Mouse (Mus musculus): ENCODE data around the gene Uhmk1. TPM values are rescaled to one million over a fixed set of nuclear protein-coding genes. Genes with fewer than 3 reads are reported as not detected.

The Uhmk1 gene
- polyA plus RNA-seq, 1 experiment from 2014 or later = 10.0 TPM

DNA sequence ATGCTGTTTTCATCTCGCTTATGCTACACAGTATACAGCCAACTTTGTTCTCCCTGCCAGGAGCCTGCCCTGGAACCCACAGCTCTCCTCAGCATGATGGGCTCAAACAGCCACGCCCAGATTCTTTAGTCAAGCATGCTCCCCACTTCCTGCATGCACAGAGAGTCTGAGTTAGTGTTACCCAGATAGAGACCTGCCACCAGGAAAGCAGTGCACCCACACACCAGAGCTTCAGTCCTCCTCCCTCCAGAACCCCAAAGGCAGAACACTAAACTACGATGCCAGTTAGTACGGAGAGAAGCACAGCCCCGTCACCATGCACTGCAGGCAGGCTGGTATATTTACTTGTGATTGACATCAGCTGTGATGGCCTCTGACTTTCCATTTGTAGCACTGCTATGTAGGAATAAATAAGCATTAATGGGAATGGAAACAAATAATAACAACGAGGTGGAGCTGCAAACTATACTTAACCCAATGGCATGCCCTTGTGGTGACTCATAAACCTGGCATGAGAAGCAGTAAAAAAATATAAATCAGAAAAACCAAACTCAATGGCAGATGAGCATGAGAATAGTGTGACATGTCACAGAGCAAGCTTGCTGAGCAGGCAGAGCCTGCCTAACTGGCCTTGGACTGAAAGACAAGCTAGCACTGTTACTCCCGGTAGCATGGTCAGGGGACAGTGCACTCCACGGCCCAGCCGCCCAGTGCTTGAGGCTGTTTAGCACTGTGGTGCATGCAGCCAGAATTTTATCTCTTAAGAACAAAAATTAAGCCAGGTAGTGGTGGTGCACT is 67.3 kb downstream of the Uhmk1 start:
- Histone ChIP-seq H3K4me1 (no peaks in the 10 kb centered on the region), H3K27ac (no peak overlapping the region), H3K27me3 (ENCODE audit: poor library complexity, severe bottlenecking) (no peaks in the 10 kb centered on the region), H3K36me3 (replicated peaks) (peaks cover 46% of the 10 kb centered on the region), H3K9me3 (no peaks in the 10 kb centered on the region), H3K4me3 (no peak overlapping the region)
- DNase-seq (ENCODE audit: extremely low spot score, low spot score) = no peak
- WGBS = 90% methylated on average over 9 of the region's 9 CpGs

DNA sequence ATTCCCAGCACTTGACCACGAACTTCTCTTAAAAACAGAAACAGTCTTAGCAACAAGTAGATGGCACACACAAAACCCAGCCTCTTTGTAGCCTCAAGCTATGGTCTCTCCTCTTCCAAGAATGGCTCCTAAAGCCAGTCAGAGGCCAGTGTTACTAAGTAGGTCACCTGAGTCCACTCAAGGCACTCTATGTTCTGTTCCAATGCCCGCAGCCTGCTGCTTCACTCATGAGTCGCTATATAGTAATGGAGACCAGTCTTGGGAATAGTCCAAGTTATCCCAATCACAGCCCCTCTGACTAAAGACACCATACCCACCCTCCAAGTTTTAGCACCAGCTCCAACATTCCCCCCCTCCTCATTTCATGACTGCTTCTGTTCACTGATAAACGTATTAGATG is 69.6 kb downstream of the Uhmk1 start:
- H3K9me3 ChIP-seq = no peaks in the 10 kb centered on the region
- DNase-seq (ENCODE audit: extremely low spot score, low spot score) = no peak
- H3K4me1 ChIP-seq = no peaks in the 10 kb centered on the region
- no peaks in the 10 kb centered on the region for H3K27me3 ChIP-seq (ENCODE audit: poor library complexity, severe bottlenecking)
- WGBS = 91% methylated on average over 4 of the region's 4 CpGs
- no peak overlapping the region for H3K27ac ChIP-seq
- H3K36me3 ChIP-seq (replicated peaks) = peaks cover 62% of the 10 kb centered on the region
- no peak overlapping the region for H3K4me3 ChIP-seq

Other genes starting within 250 kb of the Uhmk1 start
- 19.3 and 20.8 TPM in 2 replicates for gene Hsd17b7, start 246.2 kb downstream of the Uhmk1 start, polyA plus RNA-seq (2016; fragmentation: Nextera tagmentation; extraction: Ambion mirVana)
- gene Ddr2, start 104.6 kb downstream of the Uhmk1 start, polyA plus RNA-seq (2016; fragmentation: Nextera tagmentation; extraction: Ambion mirVana) = 28.7 and 30.7 TPM in 2 replicates
- 53.3 and 55.2 TPM in 2 replicates for gene Uap1, start 40.4 kb downstream of the Uhmk1 start, polyA plus RNA-seq (2016; fragmentation: Nextera tagmentation; extraction: Ambion mirVana)
- not detected in 2 replicates for gene Sh2d1b2, start 17.4 kb upstream of the Uhmk1 start, polyA plus RNA-seq (2016; fragmentation: Nextera tagmentation; extraction: Ambion mirVana)
- not detected in 2 replicates for gene Sh2d1b1, start 61.9 kb upstream of the Uhmk1 start, polyA plus RNA-seq (2016; fragmentation: Nextera tagmentation; extraction: Ambion mirVana)
- 3.4 and 3.6 TPM in 2 replicates for gene Gm7694, start 90.9 kb upstream of the Uhmk1 start, polyA plus RNA-seq (2016; fragmentation: Nextera tagmentation; extraction: Ambion mirVana)
- gene Spata46, start 93.4 kb upstream of the Uhmk1 start, polyA plus RNA-seq (2016; fragmentation: Nextera tagmentation; extraction: Ambion mirVana) = 1.5 and 1.9 TPM in 2 replicates

Data from forebrain, embryonic 10.5 days (tissue).